Mouse (Mus musculus): ENCODE measurements around the gene Fkbpl. TPM values are rescaled to one million over a fixed set of nuclear protein-coding genes. Genes with fewer than 3 reads are reported as not detected.
A peak's percentile ranks its signal among the peaks of the same experiment; 100 is the strongest.

Gene Fkbpl
- polyA plus RNA-seq, 1 experiment: 9.9 TPM

DNA sequence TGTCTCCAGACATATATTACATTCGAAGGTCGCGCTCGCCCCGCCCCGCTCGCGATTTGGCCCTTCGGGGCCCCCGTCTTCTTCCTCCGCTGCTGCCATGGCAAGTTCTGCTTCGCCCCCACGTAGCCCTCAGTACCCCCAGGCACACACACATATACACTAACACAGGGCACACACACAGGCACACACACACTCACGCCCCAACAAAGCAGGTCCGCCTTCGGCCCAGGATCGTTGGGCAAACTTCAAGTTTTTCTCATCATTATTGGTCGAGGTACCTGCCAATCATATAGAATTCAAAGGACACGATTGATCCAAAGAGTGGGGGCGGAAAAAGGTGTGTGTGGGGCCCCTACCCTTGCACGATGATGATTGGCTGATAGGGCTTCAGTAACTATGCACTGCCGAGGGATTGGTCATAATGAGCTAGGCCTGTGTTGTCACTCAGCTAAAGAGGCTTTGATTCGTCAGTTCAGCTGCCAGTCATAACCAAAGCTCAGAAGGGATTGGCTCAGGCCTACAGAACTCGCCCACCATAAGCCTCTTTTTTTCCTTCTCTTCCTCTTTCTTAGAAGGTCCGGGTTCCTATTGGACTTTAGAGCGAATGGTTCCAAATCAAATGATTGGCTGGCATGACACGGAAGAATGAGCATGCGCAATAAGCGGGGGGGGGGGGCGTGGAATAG is 41.0 kb upstream of the Fkbpl start, which contains the start of gene Rnf5:
Rnf5 (minus strand) TSS at position 316 of the 686 bp plus-strand sequence.
- peak within 1 kb of the TSS; percentile 85 for H3ac ChIP-seq (ENCODE audit: control insufficient read depth, insufficient read length, low read depth)
- peaks cover 20% of the 10 kb centered on the region for H3K79me3 ChIP-seq (ENCODE audit: low read depth)
- TF ChIP-seq MAX (IDR thresholded peaks at IDR 0.05): no peak
- TF ChIP-seq FOSL1 (IDR thresholded peaks at IDR 0.05; ENCODE audit: insufficient read depth, low read length, poor library complexity, severe bottlenecking): no peak
- no peak for TF ChIP-seq USF1 (IDR thresholded peaks at IDR 0.05; ENCODE audit: low read depth)
- no peak for TF ChIP-seq MYOG (IDR thresholded peaks at IDR 0.05; ENCODE audit: control insufficient read depth, extremely low read depth, insufficient read length)
- no peak for TF ChIP-seq MYOD1 (IDR thresholded peaks at IDR 0.05; ENCODE audit: control insufficient read depth, insufficient read length, low read depth)
- no peak for TF ChIP-seq CEBPB (IDR thresholded peaks at IDR 0.05; ENCODE audit: low read depth)
- TF ChIP-seq CTCF (IDR thresholded peaks at IDR 0.05; ENCODE audit: control insufficient read depth, insufficient read depth, insufficient read length): no peak

DNA sequence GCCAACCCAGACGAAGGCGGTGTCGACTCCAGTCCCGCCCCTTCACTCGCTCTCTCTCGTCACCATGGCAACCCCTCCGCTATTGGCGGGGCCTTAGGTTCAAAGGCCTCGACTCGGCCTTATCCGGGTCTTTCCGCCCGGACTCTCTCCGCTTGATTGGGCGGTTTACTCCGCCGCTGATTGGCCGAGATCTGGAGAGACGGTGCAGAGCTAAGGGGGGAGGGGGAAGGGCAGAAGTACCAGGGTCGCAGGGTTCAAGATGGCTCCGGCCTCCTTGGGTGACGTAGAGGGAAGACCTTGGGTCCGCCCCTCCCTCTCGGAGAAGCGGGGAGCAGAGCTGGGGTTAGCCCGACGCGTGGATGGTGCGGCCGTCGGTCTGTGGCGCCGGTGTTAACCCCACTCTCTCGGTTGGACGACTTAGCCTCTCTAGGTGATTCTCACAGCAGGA is 40.5 kb upstream of the Fkbpl start, which contains the start of gene Agpat1:
Agpat1 (plus strand) TSS at position 202 of the 448 bp plus-strand sequence.
- Histone ChIP-seq H3ac (ENCODE audit: control insufficient read depth, insufficient read length, low read depth) (peak within 1 kb of the TSS; percentile 85), H3K36me3 (ENCODE audit: control insufficient read depth, insufficient read depth) (peaks cover 4% of the 10 kb centered on the region), H3K27me3 (ENCODE audit: control insufficient read depth, insufficient read depth, insufficient read length) (no peaks in the 10 kb centered on the region), H3K4me3 (ENCODE audit: insufficient read depth, poor library complexity, severe bottlenecking) (peak within 1 kb of the TSS; percentile 84), H3K79me2 (ENCODE audit: control insufficient read depth, insufficient read depth) (peaks cover 45% of the 10 kb centered on the region), H3K79me3 (ENCODE audit: low read depth) (peaks cover 24% of the 10 kb centered on the region)
- TF ChIP-seq FOSL1 (IDR thresholded peaks at IDR 0.05; ENCODE audit: insufficient read depth, low read length, poor library complexity, severe bottlenecking): no peak
- no peak for TF ChIP-seq MYOG (IDR thresholded peaks at IDR 0.05; ENCODE audit: control insufficient read depth, extremely low read depth, insufficient read length)
- no peak for TF ChIP-seq CEBPB (IDR thresholded peaks at IDR 0.05; ENCODE audit: low read depth)
- no peak for TF ChIP-seq USF1 (IDR thresholded peaks at IDR 0.05; ENCODE audit: low read depth)
- TF ChIP-seq MAX (IDR thresholded peaks at IDR 0.05): peak; percentile 11
- no peak for TF ChIP-seq CTCF (IDR thresholded peaks at IDR 0.05; ENCODE audit: control insufficient read depth, insufficient read depth, insufficient read length)
- no peak for TF ChIP-seq MYOD1 (IDR thresholded peaks at IDR 0.05; ENCODE audit: control insufficient read depth, insufficient read length, low read depth)

More for the DNA sequence above, 41.0 kb upstream of the Fkbpl start, which contains the start of gene Rnf5:
- H3K4me3 ChIP-seq (ENCODE audit: insufficient read depth, poor library complexity, severe bottlenecking): peak within 1 kb of the TSS; percentile 63
- H3K79me2 ChIP-seq (ENCODE audit: control insufficient read depth, insufficient read depth): peaks cover 39% of the 10 kb centered on the region
- peaks cover 4% of the 10 kb centered on the region for H3K36me3 ChIP-seq (ENCODE audit: control insufficient read depth, insufficient read depth)
- no peaks in the 10 kb centered on the region for H3K27me3 ChIP-seq (ENCODE audit: control insufficient read depth, insufficient read depth, insufficient read length)

DNA sequence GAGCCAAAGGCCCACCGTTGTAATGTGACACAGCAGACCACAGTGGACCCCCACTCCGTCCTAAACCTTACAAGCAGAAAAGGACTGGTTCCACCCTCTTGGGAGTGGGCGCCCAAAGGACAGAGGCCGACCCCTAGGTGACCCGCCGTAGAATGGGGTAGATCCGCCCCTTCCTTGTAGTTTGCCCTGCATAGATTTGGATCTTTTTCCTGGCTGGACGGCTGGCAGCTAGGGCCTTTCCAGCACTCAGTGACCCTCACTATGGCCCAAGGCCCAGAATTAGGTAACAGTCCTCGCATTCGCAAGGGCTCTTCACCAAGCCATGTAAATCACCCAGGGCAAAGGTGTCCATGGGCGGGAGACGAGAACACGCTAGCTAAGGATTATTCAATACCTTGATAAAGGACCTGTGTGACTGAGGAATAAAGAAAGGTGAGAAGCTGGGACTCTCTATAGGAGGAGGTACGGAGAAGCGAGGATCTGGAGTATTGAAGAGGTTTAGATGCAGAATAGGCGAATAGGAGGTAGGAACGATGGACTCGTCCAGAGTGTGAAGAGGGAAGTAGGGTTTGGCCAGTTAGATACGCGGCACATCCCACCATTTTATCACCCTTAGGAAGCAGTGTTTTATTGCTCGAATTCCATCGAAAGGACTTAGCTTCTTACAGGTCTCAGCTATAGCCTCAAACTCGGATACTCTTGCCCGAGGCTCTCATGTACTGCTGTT is 39.9 kb upstream of the Fkbpl start:
- Histone ChIP-seq H3K4me3 (ENCODE audit: insufficient read depth, poor library complexity, severe bottlenecking) (peak overlapping the region; percentile 25), H3K27me3 (ENCODE audit: control insufficient read depth, insufficient read depth, insufficient read length) (no peaks in the 10 kb centered on the region), H3K36me3 (ENCODE audit: control insufficient read depth, insufficient read depth) (peaks cover 4% of the 10 kb centered on the region), H3K79me3 (ENCODE audit: low read depth) (peaks cover 24% of the 10 kb centered on the region), H3ac (ENCODE audit: control insufficient read depth, insufficient read length, low read depth) (peak overlapping the region; percentile 85), H3K79me2 (ENCODE audit: control insufficient read depth, insufficient read depth) (peaks cover 51% of the 10 kb centered on the region)
- TF ChIP-seq FOSL1 (IDR thresholded peaks at IDR 0.05; ENCODE audit: insufficient read depth, low read length, poor library complexity, severe bottlenecking) (no peak), MYOG (IDR thresholded peaks at IDR 0.05; ENCODE audit: control insufficient read depth, extremely low read depth, insufficient read length) (no peak), CTCF (IDR thresholded peaks at IDR 0.05; ENCODE audit: control insufficient read depth, insufficient read depth, insufficient read length) (no peak), CEBPB (IDR thresholded peaks at IDR 0.05; ENCODE audit: low read depth) (no peak), MAX (IDR thresholded peaks at IDR 0.05) (no peak), USF1 (IDR thresholded peaks at IDR 0.05; ENCODE audit: low read depth) (no peak), MYOD1 (IDR thresholded peaks at IDR 0.05; ENCODE audit: control insufficient read depth, insufficient read length, low read depth) (no peak)

DNA sequence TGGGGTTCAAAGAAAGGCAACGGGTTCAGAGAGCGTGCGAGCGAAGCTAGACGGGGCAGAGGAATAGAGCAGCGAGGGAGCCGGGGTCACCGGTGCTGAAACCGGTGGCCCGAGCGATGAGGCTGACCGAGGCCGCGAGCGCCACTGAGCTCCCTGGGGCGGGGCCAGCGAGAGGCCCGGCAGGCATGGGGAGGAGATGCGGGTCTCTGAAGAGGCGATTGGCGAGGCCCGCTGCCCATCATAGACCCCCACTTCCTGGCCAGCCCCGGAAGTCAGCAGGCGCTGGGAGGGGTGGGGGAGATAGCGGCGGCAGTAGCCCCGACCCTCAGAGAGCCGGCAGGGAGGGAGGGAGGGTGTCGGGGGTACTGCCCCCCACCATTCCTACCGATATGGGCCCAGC is 39.0 kb upstream of the Fkbpl start:
- H3ac ChIP-seq (ENCODE audit: control insufficient read depth, insufficient read length, low read depth): peak overlapping the region; percentile 87
- no peaks in the 10 kb centered on the region for H3K27me3 ChIP-seq (ENCODE audit: control insufficient read depth, insufficient read depth, insufficient read length)
- H3K79me2 ChIP-seq (ENCODE audit: control insufficient read depth, insufficient read depth): peaks cover 54% of the 10 kb centered on the region
- H3K4me3 ChIP-seq (ENCODE audit: insufficient read depth, poor library complexity, severe bottlenecking): peak overlapping the region; percentile 84
- TF ChIP-seq CTCF (IDR thresholded peaks at IDR 0.05; ENCODE audit: control insufficient read depth, insufficient read depth, insufficient read length) (no peak), MYOD1 (IDR thresholded peaks at IDR 0.05; ENCODE audit: control insufficient read depth, insufficient read length, low read depth) (no peak), FOSL1 (IDR thresholded peaks at IDR 0.05; ENCODE audit: insufficient read depth, low read length, poor library complexity, severe bottlenecking) (no peak), MAX (IDR thresholded peaks at IDR 0.05) (no peak), MYOG (IDR thresholded peaks at IDR 0.05; ENCODE audit: control insufficient read depth, extremely low read depth, insufficient read length) (no peak), CEBPB (IDR thresholded peaks at IDR 0.05; ENCODE audit: low read depth) (no peak)
- H3K79me3 ChIP-seq (ENCODE audit: low read depth): peaks cover 24% of the 10 kb centered on the region
- peaks cover 4% of the 10 kb centered on the region for H3K36me3 ChIP-seq (ENCODE audit: control insufficient read depth, insufficient read depth)

DNA sequence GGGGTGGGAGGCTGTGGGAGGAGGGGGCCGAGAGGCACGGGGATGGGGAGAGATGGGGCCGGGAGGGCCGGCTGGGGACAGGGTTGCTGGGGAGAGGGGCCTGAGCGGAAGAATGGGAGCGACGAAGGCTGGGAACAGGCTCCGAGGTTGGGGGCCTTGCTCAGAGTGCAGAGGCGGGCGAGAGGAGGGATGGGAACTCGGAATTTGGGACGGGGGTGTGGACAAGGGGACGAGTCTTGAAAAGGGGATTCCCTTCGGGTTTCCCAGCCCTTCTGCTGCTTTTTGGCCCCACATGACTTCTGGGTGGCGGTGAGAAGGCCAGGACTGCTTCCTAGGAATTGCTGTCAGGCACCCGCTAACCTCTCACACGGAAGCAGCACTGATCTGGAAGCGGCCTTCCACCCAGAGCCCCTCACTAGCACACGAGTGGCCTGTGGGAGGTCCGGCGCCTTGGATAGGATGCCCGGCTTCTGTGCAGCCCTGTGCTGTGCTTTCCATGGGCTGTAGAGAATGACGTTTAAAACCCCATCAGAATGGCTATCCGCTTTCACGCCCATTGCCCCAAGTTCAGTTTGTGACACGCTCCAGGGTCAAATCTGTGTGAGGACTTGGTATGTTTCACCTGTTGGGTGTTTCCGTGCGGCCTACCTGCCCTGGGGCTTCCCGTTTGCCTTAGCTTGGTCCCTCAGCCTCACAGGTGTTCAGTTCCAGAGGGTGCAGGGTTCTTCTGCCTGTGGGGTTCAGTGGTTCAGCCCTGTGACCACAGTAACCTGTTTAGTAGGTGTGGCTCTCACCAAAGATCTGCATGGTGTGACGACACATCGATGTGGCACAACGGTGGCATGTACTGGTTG is 38.2 kb upstream of the Fkbpl start:
- no peak for TF ChIP-seq MYOG (IDR thresholded peaks at IDR 0.05; ENCODE audit: control insufficient read depth, extremely low read depth, insufficient read length)
- no peak for TF ChIP-seq MYOD1 (IDR thresholded peaks at IDR 0.05; ENCODE audit: control insufficient read depth, insufficient read length, low read depth)
- no peak for TF ChIP-seq CEBPB (IDR thresholded peaks at IDR 0.05; ENCODE audit: low read depth)
- TF ChIP-seq FOSL1 (IDR thresholded peaks at IDR 0.05; ENCODE audit: insufficient read depth, low read length, poor library complexity, severe bottlenecking): no peak
- no peak for TF ChIP-seq CTCF (IDR thresholded peaks at IDR 0.05; ENCODE audit: control insufficient read depth, insufficient read depth, insufficient read length)
- no peak for TF ChIP-seq MAX (IDR thresholded peaks at IDR 0.05)
- no peak for TF ChIP-seq USF1 (IDR thresholded peaks at IDR 0.05; ENCODE audit: low read depth)
- Histone ChIP-seq H3K36me3 (ENCODE audit: control insufficient read depth, insufficient read depth) (peaks cover 6% of the 10 kb centered on the region), H3ac (ENCODE audit: control insufficient read depth, insufficient read length, low read depth) (peak overlapping the region; percentile 77), H3K79me3 (ENCODE audit: low read depth) (peaks cover 24% of the 10 kb centered on the region), H3K79me2 (ENCODE audit: control insufficient read depth, insufficient read depth) (peaks cover 54% of the 10 kb centered on the region), H3K27me3 (ENCODE audit: control insufficient read depth, insufficient read depth, insufficient read length) (no peaks in the 10 kb centered on the region), H3K4me3 (ENCODE audit: insufficient read depth, poor library complexity, severe bottlenecking) (peak overlapping the region; percentile 84)

All from C2C12 (cell line).